Mouse (Mus musculus): ENCODE measurements around the gene Tle4. TPM values are rescaled to one million over a fixed set of nuclear protein-coding genes. Genes with fewer than 3 reads are reported as not detected.

The Tle4 gene
- total RNA-seq, 2 experiments from 2014 or later: 36.5 to 46.6 TPM

GRCm38 (mm10) chr19:14468733-14469132, 129.1 kb downstream of the Tle4 start:
- no peak for DNase-seq (ENCODE audit: low spot score in 2 of 2)

DNA sequence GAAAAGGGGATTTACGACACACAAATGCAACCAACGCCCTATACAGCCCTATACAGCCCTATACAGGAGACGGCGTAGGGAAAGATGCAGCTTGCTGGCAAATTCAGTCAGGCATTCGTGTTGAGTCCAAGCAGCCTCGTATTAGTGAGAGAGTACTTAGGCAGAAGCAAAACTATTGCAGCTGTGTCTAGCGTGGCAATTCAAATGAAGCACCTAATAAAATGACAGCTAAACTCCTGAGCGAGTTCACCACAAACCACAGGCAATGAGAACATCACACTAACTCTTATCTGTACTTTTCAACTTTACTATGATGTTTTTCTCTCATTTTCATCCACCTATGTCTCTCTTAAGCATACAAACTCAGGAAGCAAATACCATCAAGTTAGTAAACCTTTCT, 131.8 kb downstream of the Tle4 start:
- no peak for DNase-seq (ENCODE audit: low spot score in 2 of 2)

DNA sequence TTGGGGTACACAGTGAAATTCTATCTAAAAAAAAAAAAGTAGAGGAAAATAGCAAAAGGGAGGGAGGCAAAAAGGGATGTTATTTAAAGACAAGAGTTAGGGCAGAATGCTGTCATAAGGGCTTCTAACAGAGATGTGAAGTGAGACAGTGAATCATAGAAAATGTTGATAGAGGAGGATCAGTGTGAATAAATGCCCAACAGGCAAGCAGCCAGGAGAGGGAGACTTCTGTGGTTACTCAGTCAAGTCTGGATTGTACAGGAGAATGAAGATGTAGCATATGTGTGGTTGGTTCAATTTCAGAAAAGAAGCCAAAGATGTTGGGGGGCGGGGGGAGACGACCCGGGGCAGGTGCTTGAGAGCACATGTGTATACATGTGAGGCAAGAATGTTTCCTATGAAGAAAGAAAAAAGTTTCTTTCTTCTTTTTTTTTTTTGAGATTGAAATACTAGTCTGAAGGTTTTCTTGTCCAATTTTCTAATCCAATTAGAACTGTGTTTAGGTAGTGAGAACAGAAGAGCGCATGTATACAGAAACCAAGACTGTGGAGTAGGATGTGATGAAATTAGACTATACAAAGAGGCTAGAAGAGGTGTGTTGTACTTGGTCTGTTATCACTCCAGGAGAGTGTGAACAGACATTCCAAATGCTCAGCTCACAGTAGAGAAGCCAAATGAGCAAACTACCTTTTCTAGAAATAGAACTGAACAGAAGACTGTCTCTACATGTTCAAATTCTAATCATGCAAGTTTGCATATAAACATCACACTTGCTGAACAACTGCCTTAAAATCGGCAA, 134.4 kb downstream of the Tle4 start:
- DNase-seq (ENCODE audit: low spot score in 2 of 2): peak; percentile 16 to 19

- DNase-seq (ENCODE audit: low spot score in 2 of 2): no peak
These were observed 144.4 kb downstream of the Tle4 start for GRCm38 (mm10) chr19:14453486-14453885.

DNA sequence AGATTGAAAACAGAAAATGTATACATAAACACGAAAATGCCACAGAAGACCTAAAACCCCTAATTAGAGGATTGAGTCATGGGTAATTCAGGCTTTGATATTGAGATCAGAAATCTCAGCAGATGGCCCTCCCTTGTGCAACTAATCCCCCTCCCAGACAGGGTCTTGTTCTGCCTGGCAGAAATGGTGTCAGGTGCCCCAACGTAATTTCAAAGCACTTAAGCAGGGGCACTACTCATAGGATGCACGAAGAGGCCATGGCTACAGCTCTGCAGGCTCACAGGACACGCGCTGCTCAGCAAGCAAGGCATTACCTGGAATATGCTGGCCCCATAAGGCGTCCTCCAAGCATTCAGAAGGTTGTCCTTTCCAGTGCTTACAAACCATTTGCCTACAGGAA, 146.5 kb downstream of the Tle4 start:
- no peak for DNase-seq (ENCODE audit: low spot score in 2 of 2)

- DNase-seq (ENCODE audit: low spot score in 2 of 2): no peak
These were observed 148.1 kb downstream of the Tle4 start for GRCm38 (mm10) chr19:14449738-14450137.

GRCm38 (mm10) chr19:14448586-14448985, 149.3 kb downstream of the Tle4 start:
- no peak for DNase-seq (ENCODE audit: low spot score in 2 of 2)

- no peak for DNase-seq (ENCODE audit: low spot score in 2 of 2)
These were observed 150.4 kb downstream of the Tle4 start for GRCm38 (mm10) chr19:14447474-14447873.

DNA sequence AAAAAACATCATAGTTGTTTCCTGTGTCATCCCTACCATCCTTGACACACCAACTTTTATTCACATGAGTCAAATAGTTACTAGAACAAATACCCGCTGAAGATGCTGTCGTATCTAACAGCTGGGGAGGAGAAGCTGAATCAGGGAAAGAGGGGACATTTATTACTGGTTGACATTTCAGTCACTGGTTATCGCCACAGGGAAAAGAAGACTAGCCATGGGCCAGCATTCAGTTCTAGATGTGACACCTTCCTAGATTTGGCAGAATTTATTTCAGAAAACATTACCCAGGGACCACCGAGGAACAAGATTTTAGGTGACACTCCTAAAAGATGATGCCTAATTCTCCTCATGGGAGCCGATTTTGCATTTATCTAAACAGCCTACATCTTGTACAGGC, 156.0 kb downstream of the Tle4 start:
- no peak for DNase-seq (ENCODE audit: low spot score in 2 of 2)

DNA sequence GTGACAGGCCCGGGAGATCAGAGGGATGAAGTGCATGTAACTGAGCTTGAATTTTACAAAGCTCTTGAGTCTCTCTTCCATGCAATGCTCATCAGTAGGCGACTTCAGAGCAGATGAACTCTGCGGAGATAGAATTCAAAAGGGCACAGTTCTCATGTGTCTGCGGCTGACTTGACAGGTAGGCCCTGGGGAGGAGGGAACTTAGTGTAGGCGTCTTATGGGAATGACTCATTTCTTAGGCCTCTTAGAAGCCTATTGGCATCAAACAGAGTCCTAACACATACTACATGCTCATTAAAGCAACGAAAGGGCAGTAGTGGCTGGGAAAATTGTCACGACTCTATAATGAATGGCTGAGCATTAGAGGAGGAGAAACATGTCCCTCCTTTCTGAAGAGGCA, 160.6 kb downstream of the Tle4 start:
- DNase-seq (ENCODE audit: low spot score in 2 of 2): no peak

GRCm38 (mm10) chr19:14436567-14436966, 161.3 kb downstream of the Tle4 start:
- DNase-seq (ENCODE audit: low spot score in 2 of 2): no peak

DNA sequence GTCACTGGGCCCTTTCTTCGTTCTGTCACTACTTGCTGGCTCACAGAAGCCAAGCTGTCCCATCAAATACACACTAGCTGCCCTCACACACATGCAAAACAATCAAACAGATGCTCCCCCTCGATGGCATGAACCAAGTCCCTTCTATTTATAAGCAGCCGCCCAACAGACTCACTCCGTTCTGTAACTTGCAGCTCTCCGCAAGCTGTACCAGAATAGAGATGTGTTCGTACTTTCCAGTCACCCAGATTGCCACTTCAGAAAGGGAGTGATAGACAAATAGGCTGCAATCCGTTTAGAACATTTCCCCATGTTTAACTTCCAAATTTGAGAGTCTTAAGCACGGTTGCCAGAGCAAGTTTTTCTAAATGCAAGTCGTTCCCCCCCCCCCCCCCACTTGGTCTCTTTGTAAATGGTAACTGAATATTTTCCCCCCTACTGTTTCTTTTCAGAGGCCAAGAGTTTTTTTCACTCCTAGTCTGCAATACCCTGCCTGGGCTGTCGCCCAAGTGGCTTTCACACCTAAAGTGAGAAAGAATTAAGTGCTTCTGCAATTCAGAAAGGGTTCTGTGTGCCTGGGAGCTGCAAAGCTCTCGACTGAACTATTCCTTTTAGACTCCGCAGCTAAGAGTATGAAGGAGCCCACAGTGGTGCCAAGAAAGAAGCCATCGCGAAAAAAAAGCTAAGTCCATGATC, 162.0 kb downstream of the Tle4 start:
- peak; percentile 22 to 64 for DNase-seq (ENCODE audit: low spot score in 2 of 2)

DNA sequence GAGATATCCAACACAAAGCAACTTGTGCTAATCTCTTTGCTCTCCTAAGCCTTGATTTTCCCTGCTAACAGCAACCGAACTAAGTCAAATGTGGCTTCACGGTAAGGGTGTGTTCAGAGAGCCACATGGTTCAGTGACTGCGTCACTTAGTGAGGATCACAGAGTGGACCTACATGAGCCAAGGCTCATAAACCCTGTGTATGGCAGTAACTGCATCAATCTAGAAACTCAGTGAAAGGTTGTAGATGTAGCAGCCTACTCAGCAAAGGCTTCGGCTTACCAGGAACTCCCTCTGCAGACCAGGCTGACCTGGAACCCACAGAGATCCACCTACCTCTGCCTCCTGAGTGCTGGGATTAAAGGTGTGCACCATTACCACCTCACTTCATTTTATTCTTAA, 164.0 kb downstream of the Tle4 start:
- DNase-seq (ENCODE audit: low spot score in 2 of 2): no peak

GRCm38 (mm10) chr19:14432436-14432835, 165.4 kb downstream of the Tle4 start:
- no peak for DNase-seq (ENCODE audit: low spot score in 2 of 2)

DNA sequence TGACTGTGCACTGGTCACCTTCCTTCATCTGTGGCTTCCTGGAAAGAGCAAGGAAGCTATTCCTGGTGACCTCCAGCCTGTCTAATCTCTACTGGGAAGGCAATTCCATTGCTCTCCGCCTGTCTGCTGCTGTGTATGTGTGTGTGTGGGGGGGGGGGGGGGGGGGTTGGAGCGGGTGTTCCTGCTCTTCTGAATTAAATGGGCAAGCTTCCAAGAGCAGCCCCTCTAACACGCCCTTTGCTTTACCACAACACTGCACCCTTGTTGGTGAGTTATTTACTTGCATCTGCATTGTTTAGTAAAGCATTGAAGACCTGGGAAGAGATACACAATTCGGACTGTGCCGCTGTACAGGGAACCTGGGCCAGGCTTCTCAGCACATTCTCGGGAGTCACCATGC, 170.9 kb downstream of the Tle4 start:
- no peak for DNase-seq (ENCODE audit: low spot score in 2 of 2)

GRCm38 (mm10) chr19:14426244-14426868, 171.5 kb downstream of the Tle4 start:
- no peak for DNase-seq (ENCODE audit: low spot score in 2 of 2)

- DNase-seq (ENCODE audit: low spot score in 2 of 2): no peak
These were observed 172.7 kb downstream of the Tle4 start for GRCm38 (mm10) chr19:14425122-14425521.

- DNase-seq (ENCODE audit: low spot score in 2 of 2): no peak
These were observed 173.6 kb downstream of the Tle4 start for GRCm38 (mm10) chr19:14424016-14424964.

GRCm38 (mm10) chr19:14421691-14422090, 176.2 kb downstream of the Tle4 start:
- peak in 1 of 2 experiments; percentile 17 for DNase-seq (ENCODE audit: low spot score in 2 of 2)

GRCm38 (mm10) chr19:14419886-14420285, 178.0 kb downstream of the Tle4 start:
- DNase-seq (ENCODE audit: low spot score in 2 of 2): no peak

DNA sequence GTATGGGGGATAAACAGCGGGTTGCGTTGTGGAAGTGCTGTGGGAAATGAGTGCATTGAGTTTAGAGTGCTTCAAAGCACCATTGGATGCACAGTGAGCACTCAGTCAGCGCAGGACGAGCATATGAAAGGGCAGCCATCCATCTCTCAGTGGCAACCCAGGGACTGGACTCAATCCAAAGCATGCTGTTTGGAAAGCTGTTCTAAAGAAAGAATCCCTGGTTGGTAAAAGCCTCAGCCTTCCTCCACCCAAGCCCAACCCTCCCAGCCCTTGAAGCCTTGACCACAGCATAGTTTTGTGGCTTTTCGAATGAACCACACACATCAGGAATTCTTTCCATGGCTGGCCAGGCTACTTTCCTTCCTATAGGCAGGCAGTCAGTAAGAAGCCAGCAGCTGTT, 181.0 kb downstream of the Tle4 start:
- no peak for DNase-seq (ENCODE audit: low spot score in 2 of 2)
